ENCODE assay signal across 27 mouse cellular contexts in the genomic region with DNA sequence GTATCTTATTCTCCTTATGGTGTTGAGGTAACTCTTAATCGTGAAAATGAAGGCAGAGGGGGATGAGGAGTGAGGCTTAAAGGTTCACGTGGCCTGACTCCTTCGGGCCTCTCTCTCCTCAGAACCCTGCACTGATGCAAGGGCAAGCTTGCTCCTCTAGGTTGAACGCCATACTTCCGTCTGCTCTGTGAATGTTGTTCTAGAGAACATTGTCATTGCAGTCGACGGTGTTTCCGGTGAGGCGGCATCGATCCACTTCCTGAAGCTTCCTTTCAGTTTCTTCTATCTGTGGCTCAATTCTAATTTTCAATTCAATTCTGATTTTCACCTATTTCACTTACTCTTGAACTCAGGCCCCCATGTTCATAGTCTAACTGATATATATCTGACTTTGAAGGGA.
"Had no signal": no experiment of that assay in that cellular context is flagged by ENCODE, and none has a peak within 500 bp of the region (broad histone marks: within the 10 kb centered on the region; RNA-seq: fewer than 3 reads in every experiment).

No protein-coding gene starts in this region.

- DNase-seq: gastrocnemius, adult 2 months; gastrocnemius, postnatal 10 days; gastrocnemius, postnatal 25 days; heart, adult 18-20 months; heart, postnatal 10 days; heart, postnatal 4 days; kidney, adult 18-20 months; kidney, adult 8-10 months; kidney, postnatal 14 days; kidney, postnatal 36 days; layer of hippocampus, adult 9-11 months; layer of hippocampus, postnatal 36 days; left cerebral cortex, postnatal 4 days; liver, embryonic 13.5 days had no signal

- ATAC-seq: hindbrain, embryonic 16.5 days; intestine, embryonic 15.5 days; intestine, postnatal 0 days had no signal

- H3K36me3 ChIP-seq: hindbrain, embryonic 12.5 days; intestine, embryonic 15.5 days; kidney, embryonic 15.5 days; limb, embryonic 13.5 days; limb, embryonic 15.5 days; liver, embryonic 13.5 days; liver, embryonic 15.5 days had no signal

- H3K4me1 ChIP-seq: hindbrain, embryonic 10.5 days; hindbrain, embryonic 12.5 days; intestine, embryonic 15.5 days; kidney, embryonic 15.5 days; limb, embryonic 13.5 days; limb, embryonic 15.5 days; liver, embryonic 13.5 days; liver, embryonic 15.5 days had no signal

- H3K4me2 ChIP-seq: heart, embryonic 11.5 days; hindbrain, embryonic 12.5 days; hindbrain, embryonic 14.5 days; intestine, embryonic 15.5 days; kidney, embryonic 15.5 days; limb, embryonic 13.5 days; limb, embryonic 15.5 days; liver, embryonic 11.5 days; liver, embryonic 13.5 days; liver, embryonic 15.5 days had no signal

- H3K9ac ChIP-seq: hindbrain, embryonic 12.5 days; hindbrain, embryonic 14.5 days; intestine, embryonic 15.5 days; kidney, embryonic 15.5 days; limb, embryonic 13.5 days; limb, embryonic 15.5 days; liver, embryonic 13.5 days; liver, embryonic 15.5 days had no signal

- H3K9me3 ChIP-seq: intestine, embryonic 15.5 days; kidney, embryonic 15.5 days; limb, embryonic 15.5 days; liver, embryonic 13.5 days; liver, embryonic 15.5 days had no signal

- H3K27ac ChIP-seq: gastrocnemius, adult 2 months; hindbrain, embryonic 10.5 days; hindbrain, embryonic 12.5 days; hindbrain, embryonic 14.5 days; intestine, embryonic 15.5 days; kidney, embryonic 15.5 days; kidney, postnatal 0 days; limb, embryonic 13.5 days; limb, embryonic 15.5 days; liver, embryonic 13.5 days; liver, embryonic 15.5 days had no signal

- H3K27me3 ChIP-seq: intestine, embryonic 15.5 days; kidney, embryonic 15.5 days; limb, embryonic 13.5 days; limb, embryonic 15.5 days; liver, embryonic 13.5 days; liver, embryonic 15.5 days had no signal

- H3K4me3 ChIP-seq: gastrocnemius, adult 2 months; hindbrain, embryonic 10.5 days; hindbrain, embryonic 12.5 days; intestine, embryonic 15.5 days; kidney, embryonic 15.5 days; limb, embryonic 13.5 days; limb, embryonic 15.5 days; liver, embryonic 13.5 days; liver, embryonic 15.5 days had no signal
